In genomic region chr16:33294681-33295080, GRCm38 (mm10) we compare ENCODE assay signal across 29 mouse cellular contexts.
"Had no signal": no experiment of that assay in that cellular context is flagged by ENCODE, and none has a peak within 500 bp of the region (broad histone marks: within the 10 kb centered on the region; RNA-seq: fewer than 3 reads in every experiment).

No protein-coding gene starts in this region.

- H3K4me3 ChIP-seq: embryonic facial prominence, embryonic 10.5 days; embryonic facial prominence, embryonic 12.5 days; embryonic facial prominence, embryonic 13.5 days; embryonic facial prominence, embryonic 15.5 days; erythroblast, embryonic 14.5 days; forebrain, embryonic 10.5 days; forebrain, embryonic 12.5 days; forebrain, embryonic 13.5 days; forebrain, embryonic 15.5 days; gastrocnemius, adult 2 months; heart, adult 2 months had no signal

- ATAC-seq: forebrain, embryonic 13.5 days; forebrain, embryonic 14.5 days; forebrain, embryonic 15.5 days; forebrain, embryonic 16.5 days; forebrain, postnatal 0 days had no signal

- H3K4me2 ChIP-seq: embryonic facial prominence, embryonic 12.5 days; embryonic facial prominence, embryonic 13.5 days; embryonic facial prominence, embryonic 15.5 days; forebrain, embryonic 12.5 days; forebrain, embryonic 13.5 days; forebrain, embryonic 15.5 days had no signal

- H3K4me1 ChIP-seq: embryonic facial prominence, embryonic 10.5 days; embryonic facial prominence, embryonic 12.5 days; embryonic facial prominence, embryonic 13.5 days; embryonic facial prominence, embryonic 15.5 days; forebrain, embryonic 10.5 days; forebrain, embryonic 12.5 days; forebrain, embryonic 13.5 days; forebrain, embryonic 15.5 days had no signal

- DNase-seq: cerebellum, adult 2 months; cerebellum, adult 8-10 months; cerebellum, adult 9-10 months; cerebellum, adult 9-11 months; cerebellum, postnatal 10 days; cerebellum, postnatal 14 days; cerebellum, postnatal 25 days; cerebellum, postnatal 36 days; embryo, embryonic 11 days; forebrain, postnatal 0 days; gastrocnemius, adult 2 months; gastrocnemius, postnatal 10 days; gastrocnemius, postnatal 14 days; gastrocnemius, postnatal 25 days; gastrocnemius, postnatal 36 days; heart, adult 11 months; heart, adult 18-20 months; heart, adult 2 months had no signal

- H3K9me3 ChIP-seq: embryonic facial prominence, embryonic 12.5 days; embryonic facial prominence, embryonic 15.5 days; forebrain, embryonic 15.5 days had no signal

- H3K27me3 ChIP-seq: embryonic facial prominence, embryonic 12.5 days; embryonic facial prominence, embryonic 13.5 days; embryonic facial prominence, embryonic 15.5 days; forebrain, embryonic 12.5 days; forebrain, embryonic 13.5 days; forebrain, embryonic 15.5 days had no signal

- H3K27ac ChIP-seq: embryonic facial prominence, embryonic 10.5 days; embryonic facial prominence, embryonic 12.5 days; embryonic facial prominence, embryonic 13.5 days; embryonic facial prominence, embryonic 15.5 days; forebrain, embryonic 10.5 days; forebrain, embryonic 12.5 days; forebrain, embryonic 13.5 days; forebrain, embryonic 15.5 days; gastrocnemius, adult 2 months; heart, adult 2 months had no signal

- H3K9ac ChIP-seq: embryonic facial prominence, embryonic 12.5 days; embryonic facial prominence, embryonic 13.5 days; embryonic facial prominence, embryonic 15.5 days; forebrain, embryonic 12.5 days; forebrain, embryonic 13.5 days; forebrain, embryonic 15.5 days; forebrain, postnatal 0 days had no signal
